Mouse (Mus musculus): ENCODE measurements around the gene Cad. TPM values are rescaled to one million over a fixed set of nuclear protein-coding genes. Genes with fewer than 3 reads are reported as not detected.
"Not testable (repeated sequence)": the region's sequence is repeated elsewhere in the genome, so short reads cannot be mapped to it uniquely, and the experiment has no call there.

The Cad gene
- total RNA-seq (2021), result 10 to 100 TPM; 17.4 to 25.5 TPM

DNA sequence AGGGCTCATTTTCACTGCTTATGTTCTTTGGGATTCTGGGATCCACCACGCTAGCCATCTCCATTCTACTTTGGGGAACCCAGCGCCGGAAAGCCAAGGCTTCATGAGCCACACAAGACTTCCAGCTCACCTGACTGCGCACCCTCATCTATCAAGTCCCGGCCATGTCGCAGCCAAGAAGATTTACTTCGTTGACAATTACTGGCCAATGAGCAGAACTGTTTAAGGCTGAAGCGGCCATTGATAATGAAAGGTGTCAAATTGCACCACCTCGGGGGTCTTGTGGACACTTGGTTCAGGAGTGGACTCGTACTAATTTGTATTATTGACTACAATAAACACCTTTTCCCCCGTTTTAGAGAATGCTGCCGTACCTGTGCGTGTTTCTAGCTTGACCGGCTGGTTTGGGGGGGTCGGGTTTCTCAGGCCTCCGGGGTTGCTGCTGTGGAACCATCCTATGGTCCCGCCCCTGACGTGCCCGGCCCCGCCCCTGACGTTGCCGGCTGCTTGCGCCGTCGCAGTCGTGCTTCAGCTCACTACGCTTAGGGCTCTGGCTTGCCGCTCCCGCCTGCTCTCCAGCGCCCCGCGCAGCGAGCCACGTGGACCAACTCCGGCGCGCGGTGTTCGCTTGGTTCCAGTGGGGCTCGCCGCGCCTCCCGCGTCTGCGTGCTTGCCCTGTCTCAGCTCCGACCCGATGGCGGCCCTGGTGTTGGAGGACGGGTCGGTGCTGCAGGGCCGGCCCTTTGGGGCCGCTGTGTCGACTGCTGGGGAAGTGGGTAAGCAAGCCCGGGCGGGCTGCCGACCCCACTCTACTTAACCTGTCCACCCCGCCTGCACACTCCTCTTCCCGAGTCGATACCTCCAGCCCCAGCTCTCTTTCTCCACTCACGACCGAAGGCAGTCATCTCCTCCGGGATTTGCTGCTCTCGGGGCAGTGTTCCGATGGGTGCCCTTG, at the start of gene Cad:
Gene Cad (plus strand): TSS at position 520 of the 955 bp plus-strand sequence.
- intact Hi-C loops (cut with DNase I), result no loop called here
- DNase-seq (ENCODE audit: low spot score in 2 of 2), result peak; percentile 93 to 97

DNA sequence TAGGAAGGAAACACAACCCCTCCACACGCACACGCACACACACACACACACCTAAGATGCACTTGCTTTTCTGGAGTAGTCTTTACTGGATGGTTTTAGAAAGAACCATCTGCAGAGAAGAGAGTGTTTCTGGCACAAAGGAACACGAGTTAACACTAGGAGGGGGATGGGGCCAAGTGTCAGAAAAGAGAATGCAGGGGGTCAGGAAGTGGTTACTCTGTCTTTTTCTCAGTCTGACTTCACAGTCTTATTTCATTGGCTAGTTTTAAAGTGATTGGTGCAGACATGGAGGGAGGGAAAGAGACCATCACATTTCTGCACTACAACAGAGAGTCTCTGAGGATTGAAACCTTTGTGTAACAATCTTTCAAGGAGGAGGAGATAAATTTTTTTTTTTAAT, 41.8 kb upstream of the Cad start:
- intact Hi-C loops (cut with DNase I), result no loop called here

DNA sequence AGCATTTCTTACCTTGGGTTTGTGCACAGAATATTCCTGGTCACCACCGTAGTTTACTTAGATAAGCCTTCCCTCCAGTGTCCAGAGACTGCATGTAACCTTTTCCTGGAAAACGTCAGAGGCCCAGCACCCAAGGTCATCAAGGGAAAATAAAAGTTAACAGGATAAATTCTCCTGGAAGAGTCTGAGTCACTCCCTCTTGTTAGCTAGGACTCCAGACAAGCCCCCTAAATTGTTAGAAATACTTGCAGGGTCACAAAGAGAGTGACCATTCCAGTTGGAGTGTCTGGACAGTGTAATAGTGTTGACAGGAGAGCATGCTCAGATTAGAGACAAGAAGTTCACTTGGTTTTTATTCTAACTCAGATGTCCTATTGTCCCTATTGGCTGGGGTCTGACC, 38.7 kb upstream of the Cad start:
- no peak for DNase-seq (ENCODE audit: low spot score in 2 of 2)
- intact Hi-C loops (cut with DNase I), result no loop called here

More for the DNA sequence above, 41.8 kb upstream of the Cad start:
- no peak for DNase-seq (ENCODE audit: low spot score in 2 of 2)

DNA sequence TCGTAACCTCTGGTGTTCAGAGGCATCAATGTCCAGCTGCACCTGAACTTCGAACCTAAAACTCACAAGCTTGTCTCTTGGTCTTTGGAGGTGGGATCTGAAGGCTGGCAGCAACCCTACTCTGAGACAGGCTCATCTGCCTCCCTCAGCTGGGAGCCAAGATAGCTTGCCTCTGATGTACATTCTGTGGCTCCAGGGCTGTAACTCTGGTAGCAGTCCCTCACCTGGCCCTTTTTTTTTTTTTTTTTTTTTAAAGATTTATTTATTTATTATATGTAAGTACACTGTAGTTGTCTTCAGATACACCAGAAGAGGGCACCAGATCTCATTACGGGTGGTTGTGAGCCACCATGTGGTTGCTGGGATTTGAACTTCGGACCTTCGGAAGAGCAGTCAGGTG, 32.8 kb upstream of the Cad start:
- DNase-seq (ENCODE audit: low spot score in 2 of 2); intact Hi-C loops (cut with DNase I): not testable (repeated sequence)

DNA sequence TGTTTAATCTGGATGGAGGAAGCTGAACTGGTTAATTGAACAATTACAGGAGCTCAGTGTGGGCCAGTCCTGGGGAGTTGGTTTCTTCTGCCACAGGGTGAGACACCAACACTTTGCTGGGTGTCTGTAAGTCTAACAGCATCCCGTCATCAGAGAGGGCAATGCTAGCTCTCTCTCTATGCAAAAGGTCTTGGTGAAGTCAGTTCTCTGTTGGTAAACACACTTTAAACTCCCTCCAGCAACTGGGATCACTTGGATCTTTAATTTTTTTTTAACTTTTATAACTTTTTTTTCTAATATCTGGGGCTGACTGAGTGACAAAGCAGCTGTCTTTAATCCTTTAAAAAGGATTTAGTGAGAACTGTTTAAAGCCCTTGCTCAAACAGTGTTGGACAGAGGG, 31.9 kb upstream of the Cad start:
- intact Hi-C loops (cut with DNase I), result no loop called here

DNA sequence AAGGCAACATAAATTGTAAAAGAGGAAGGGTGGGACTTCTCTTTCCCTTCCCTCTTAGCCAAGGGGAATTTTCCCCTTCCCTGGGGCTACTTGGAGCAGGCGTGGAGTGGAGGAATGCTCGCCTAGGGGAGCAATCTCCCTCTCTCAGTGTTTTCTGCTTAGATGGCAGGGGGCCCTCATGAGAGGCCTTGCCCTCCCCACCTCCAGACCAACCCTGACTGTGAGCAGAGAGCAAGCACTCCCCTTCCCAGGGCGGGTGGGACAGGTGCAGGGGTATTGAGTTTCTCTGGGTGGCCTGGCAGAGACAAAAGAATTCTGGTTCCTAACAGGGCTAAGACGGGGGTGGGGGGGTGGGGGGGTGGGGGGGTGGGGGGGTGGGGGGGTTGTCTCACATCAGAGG, 31.3 kb upstream of the Cad start:
- no peak for DNase-seq (ENCODE audit: low spot score in 2 of 2)
- intact Hi-C loops (cut with DNase I), result no loop called here

More for the DNA sequence above, 31.9 kb upstream of the Cad start:
- no peak for DNase-seq (ENCODE audit: low spot score in 2 of 2)

DNA sequence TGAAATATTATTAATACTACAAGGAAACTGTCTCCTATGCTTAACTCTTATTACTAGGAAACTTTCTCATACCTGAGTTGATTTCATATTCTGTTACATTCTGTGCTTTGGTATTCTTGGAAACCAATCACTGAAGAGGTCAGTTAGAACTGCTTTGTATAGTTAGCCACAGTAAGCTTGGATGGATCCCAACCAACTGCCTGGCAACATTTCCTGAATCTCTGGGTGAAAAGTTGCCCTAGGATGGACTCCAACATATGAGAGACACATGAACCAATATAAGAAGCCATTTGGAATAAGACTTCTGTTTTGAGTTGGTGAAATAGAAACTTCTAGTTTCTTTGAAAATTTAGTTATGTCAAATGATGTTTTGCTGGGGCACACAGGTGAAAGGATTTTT, 29.9 kb upstream of the Cad start:
- no peak for DNase-seq (ENCODE audit: low spot score in 2 of 2)
- intact Hi-C loops (cut with DNase I), result no loop called here

DNA sequence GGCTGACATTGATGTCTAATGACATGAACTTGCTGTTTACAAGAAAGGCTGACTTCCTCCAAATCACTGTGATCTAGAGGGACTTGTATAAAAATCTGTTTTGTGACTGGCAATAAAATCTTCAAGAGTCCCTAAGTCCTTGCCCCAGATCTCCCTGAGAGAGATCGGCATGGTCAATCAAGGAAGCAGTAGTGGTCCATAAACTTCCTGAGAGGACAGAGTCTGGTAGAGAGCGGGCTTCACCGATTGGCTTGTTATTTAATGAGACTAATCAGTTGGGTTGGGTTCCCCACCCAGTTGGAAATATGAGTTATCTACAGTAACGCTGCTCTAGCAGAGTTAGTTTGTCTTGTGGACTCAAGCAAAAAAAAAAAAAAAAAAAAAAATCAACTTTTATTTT, 23.7 kb upstream of the Cad start:
- DNase-seq (ENCODE audit: low spot score in 2 of 2), result no peak
- intact Hi-C loops (cut with DNase I), result no loop called here

DNA sequence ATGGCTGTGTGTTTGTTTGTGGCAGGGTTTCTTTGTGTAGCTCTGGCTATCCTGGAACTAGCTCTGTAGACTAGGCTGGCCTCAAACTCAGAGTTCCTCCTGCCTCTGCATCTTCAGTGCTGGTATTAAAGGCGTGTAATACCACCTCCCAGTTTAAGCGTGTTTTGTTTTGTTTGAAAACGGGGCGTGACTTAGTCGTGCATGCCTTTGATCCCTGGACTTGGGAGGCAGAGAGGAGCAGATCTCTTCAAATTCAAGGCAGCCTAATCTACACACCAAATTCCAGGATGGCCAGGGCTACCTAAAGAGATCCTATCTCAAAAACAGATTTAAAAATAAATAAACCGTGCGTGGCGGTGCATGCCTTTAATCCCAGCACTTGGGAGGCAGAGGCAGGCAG, 23.1 kb upstream of the Cad start:
- no peak for DNase-seq (ENCODE audit: low spot score in 2 of 2)
- intact Hi-C loops (cut with DNase I), result no loop called here

DNA sequence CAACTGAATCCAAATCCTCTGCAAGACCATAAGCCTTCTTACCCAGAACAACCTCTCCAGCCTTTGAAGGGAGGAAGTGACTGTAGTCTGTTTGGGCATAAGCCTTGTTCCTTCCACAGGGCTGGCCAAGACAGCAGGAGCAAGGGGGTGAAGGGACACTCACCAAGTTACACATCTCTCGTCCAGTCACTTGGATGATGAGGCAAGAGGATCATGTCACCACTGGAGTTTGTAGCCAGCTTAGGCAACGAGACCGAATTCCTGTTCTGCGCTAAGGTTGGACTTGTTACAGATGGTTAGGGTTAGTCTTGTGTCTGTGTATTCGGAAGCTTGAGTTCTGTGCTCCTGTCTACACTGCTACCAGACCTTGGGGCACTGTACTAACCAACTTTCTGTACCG, 19.9 kb upstream of the Cad start:
- intact Hi-C loops (cut with DNase I), result no loop called here
- DNase-seq (ENCODE audit: low spot score in 2 of 2), result no peak

DNA sequence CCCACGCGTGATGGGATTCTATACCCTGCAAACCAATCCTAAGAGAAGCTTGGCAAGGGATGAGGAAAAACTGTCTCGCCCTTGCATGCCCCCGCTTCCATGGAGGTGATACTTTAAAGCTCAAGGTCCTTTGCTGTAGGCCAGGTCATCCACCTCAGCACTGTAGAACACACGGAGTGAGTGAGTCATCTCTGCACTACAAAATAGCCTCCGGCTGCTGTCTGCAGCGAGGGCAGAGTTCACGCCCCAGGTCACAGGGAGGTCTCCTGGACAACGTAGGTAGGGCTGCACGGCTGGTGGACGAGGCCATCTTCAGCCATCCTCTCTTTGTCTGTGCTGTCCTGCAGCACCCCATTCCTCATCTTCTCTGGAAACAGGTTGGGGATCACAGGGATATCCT, 18.0 kb upstream of the Cad start:
- DNase-seq (ENCODE audit: low spot score in 2 of 2); intact Hi-C loops (cut with DNase I): not testable (repeated sequence)

DNA sequence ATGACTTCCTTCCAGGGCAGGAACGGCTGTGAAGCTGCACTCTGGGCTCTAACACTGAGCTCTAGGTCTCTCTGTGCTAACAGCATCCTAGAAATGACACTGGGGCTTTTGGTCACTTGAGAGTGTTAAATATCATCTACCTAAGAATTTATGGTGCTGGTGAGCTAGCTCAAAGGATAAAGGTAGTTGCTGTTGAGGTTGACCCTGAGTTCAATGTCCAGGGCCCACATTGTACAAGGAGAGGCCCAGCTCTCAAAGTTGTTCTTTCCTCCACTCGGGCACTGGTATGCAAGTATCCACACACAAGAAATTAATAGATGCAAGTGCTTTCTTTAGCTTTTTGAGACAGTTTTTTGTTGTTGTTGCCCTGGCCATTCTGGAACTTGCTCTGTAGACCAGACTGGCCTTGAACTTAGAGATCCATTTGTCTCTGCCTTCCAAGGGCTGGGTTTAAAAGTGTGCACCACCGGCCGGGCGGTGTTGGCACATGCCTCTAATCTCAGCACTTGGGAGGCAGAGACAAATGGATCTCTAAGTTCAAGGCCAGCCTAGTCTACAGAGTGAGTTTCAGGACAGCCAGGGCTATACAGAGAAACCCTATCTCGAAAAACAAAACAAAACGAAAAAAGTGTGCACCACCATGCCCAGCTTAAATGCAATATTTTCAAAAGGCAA, 16.3 kb upstream of the Cad start:
- intact Hi-C loops (cut with DNase I), result no loop called here
- DNase-seq (ENCODE audit: low spot score in 2 of 2), result no peak

DNA sequence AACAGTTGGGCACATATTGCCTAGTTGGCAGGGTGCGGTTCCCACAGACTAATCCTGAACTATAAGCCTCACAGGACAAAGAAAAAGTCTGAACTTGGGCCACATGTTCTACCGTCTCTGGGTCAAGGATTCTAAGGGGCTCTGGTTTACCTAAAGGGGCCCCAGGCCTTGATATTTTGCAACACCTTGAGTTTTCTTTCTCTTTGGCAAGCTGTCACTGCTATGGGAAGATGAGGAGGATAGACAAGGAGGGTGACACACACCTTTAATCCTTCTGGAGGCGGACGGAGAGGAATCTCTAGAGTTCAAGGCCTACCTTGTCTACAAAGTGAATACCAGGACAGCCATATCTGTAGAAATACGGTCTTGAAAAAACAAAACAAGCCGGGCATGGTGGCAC, 8.2 kb upstream of the Cad start:
- intact Hi-C loops (cut with DNase I), result no loop called here
- DNase-seq (ENCODE audit: low spot score in 2 of 2), result no peak

DNA sequence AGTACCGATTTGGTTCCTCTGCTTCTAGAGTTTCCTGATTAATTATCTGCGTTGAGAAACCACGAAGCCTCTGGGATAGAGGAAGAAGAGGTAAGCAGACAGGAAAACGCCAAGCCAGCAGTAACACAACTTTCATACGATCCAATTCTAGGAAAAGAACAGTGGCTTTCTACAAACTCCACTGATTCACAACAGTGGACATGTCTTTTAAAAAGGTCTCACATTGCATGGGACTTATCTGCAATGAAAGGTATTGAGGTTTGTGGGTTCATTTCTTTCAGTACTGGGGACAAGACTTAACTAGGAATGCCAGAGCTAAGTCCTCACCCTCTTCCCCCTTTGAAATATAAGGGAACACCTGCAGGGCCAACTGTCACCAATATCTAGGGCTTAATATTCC, 7.5 kb upstream of the Cad start:
- no peak for DNase-seq (ENCODE audit: low spot score in 2 of 2)
- intact Hi-C loops (cut with DNase I), result no loop called here

DNA sequence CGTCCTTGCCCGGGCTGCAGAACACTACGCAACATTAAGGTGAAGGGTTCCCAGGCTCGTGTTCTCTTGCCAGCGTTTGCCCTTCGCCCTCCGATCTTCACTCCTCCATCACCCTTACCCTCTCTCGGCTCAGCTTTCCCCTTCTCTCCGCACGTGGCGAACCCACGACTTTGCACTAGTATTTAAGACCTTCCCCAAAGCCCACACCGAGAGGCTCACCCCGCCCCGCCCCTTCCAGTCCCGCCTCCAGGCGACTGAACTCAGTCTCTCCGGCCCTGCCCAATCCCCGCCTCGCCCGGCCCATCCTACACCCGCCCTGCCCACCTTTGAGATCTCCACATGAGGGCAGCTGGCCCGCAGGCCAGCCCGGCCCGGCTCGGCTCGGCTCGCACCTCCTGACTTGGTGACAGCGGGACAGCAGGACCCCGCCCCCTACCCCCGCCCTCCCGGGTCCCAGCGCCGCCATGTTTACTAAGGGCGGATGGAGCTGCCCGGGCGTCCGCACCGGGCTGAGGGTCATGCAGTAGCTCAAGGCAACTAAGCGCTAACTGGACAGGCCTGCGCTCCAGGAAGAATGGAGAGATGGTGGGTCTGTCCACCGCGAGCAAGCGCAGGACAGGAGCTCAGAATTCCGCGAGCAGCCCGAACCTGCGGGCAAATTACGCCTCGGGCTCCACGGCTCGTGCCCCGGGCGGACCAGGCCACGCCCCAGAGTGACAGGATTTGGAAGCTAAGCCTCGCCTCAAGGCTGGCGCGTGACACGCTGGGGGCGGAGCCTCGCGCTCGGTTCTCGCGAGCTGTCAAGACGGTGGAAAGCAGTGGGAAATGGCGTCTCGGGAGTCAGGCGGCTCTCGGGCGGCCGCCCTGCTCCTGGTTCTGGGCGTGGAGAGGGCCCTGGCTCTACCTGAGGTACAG, 6.5 kb upstream of the Cad start, which contains the start of gene Atraid:
Gene Atraid (plus strand): TSS at position 465 of the 915 bp plus-strand sequence.
- intact Hi-C loops (cut with DNase I), result loop anchor here (2.0 kb wide), 1 partner anchor 87 kb away; the partner anchor contains the start of gene Preb
- peak; percentile 99 for DNase-seq (ENCODE audit: low spot score in 2 of 2)

DNA sequence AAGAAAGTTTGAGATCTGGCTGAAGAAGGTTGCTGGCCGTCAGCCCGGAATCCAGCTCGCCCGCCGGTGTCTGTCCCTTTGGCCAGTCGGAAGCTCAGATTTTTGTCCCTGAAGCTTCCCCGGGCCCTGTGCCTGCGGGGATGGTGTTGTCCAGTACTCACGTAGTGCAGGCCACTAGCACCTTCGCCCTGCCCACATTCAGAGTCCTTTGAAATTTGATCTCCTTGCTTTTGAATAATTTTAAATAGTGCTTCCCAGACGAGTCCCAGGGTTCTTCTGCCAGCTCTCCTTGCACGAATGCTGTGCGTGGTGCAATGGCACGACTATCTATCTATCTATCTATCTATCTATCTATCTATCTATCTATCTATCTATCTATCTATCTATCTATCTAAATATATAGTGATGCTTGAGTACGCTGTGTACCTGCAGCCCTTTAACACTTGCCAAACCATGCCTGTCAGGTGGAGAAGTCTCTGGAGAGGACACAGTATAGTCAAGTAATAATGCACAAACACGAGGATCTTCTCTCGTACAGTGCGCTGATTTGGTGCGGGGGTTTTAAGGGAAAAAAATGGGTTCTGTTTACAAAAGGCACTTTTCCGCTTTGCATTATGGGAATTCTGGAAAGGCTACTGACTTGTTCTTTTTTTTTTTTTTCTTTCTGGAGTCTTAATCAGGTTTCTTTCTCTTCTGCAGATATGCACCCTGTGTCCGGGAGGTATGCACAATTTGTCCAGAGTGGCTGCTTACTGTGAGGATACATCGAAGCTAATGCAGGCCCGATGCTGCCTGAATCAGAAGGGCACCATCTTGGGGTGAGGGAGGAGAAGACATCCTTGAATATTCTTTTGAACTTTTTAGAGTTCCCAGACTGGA, 5.6 kb upstream of the Cad start, which contains the start of gene Slc5a6:
Gene Slc5a6 (minus strand): TSS at position 162 of the 879 bp plus-strand sequence.
- DNase-seq (ENCODE audit: low spot score in 2 of 2), result peak; percentile 55 to 71
- intact Hi-C loops (cut with DNase I), result loop anchor here (2.0 kb wide), 1 partner anchor 88 kb away; the partner anchor contains the start of gene Preb

DNA sequence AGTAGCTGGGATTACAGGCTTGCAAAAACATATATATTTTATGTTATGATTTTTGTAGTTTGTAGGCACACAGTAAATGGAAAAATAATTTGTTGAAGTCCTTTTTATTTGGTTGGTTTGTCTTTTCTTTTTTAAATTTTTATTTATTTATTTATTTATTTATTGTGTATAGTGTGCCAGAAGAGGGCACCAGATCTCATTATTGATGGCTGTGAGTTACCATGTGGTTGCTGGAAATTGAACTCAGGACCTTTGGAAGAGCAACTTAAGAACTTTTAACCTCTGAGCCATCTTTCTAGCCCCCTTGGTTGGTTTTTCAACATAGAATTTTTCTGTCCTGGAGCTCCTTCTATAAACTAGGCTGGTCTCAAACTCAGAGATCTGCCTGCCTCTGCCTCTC, 4.2 kb upstream of the Cad start:
- no peak for DNase-seq (ENCODE audit: low spot score in 2 of 2)
- intact Hi-C loops (cut with DNase I), result no loop called here

DNA sequence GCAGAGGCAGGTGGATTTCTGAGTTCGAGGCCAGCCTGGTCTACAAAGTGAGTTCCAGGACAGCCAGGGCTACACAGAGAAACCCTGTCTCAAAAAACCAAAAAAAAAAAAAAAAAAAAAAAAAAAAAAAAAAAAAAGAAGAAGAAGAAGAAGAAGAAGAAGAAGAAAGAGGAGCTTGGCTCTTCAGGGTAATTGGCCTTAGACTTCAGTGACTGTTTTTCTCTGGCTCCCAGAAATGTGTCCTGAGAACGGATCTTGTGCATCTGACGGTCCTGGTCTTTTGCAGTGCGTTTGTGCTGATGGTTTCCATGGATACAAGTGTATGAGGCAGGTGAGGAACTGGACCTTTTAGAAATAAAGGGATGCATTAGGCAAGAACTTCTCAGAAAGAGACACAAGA, 852 bp upstream of the Cad start:
- DNase-seq (ENCODE audit: low spot score in 2 of 2); intact Hi-C loops (cut with DNase I): not testable (repeated sequence)

Measured in left cerebral cortex, postnatal 25 days (tissue).